Mouse (Mus musculus): ENCODE data around the gene Rnf224.

The Rnf224 gene

GRCm38 (mm10) chr2:25255284-25255779 lies 18.7 kb upstream of the Rnf224 start, which contains the start of gene Tmem203:
TSS of gene Tmem203 (plus strand) at chr2:25255439.
- DNase-seq (ENCODE audit: low spot score in 2 of 2): peak; percentile 78 to 86

GRCm38 (mm10) chr2:25252331-25252730 lies 15.7 kb upstream of the Rnf224 start:
- no peak for DNase-seq (ENCODE audit: low spot score in 2 of 2)

GRCm38 (mm10) chr2:25246183-25247072 lies 9.8 kb upstream of the Rnf224 start, which contains the start of gene AL732309.1:
TSS of gene AL732309.1 (minus strand) at chr2:25246863.
- DNase-seq (ENCODE audit: low spot score in 2 of 2): no peak

GRCm38 (mm10) chr2:25244144-25244543 lies 7.6 kb upstream of the Rnf224 start:
- DNase-seq (ENCODE audit: low spot score in 2 of 2): no peak

- DNase-seq (ENCODE audit: low spot score in 2 of 2): no peak
Observed at GRCm38 (mm10) chr2:25243342-25243741, 6.8 kb upstream of the Rnf224 start.

GRCm38 (mm10) chr2:25242101-25242506 lies 5.5 kb upstream of the Rnf224 start, which contains the start of the genes Rnf208 and Cysrt1:
TSS of gene Rnf208 (plus strand) at chr2:25242255.
TSS of gene Cysrt1 (minus strand) at chr2:25242452.
- DNase-seq (ENCODE audit: low spot score in 2 of 2): no peak

GRCm38 (mm10) chr2:25241438-25241775 lies 4.8 kb upstream of the Rnf224 start:
- no peak for DNase-seq (ENCODE audit: low spot score in 2 of 2)

GRCm38 (mm10) chr2:25240723-25241437 lies 4.3 kb upstream of the Rnf224 start:
- DNase-seq (ENCODE audit: low spot score in 2 of 2): peak; percentile 61 to 69

GRCm38 (mm10) chr2:25240310-25240709 lies 3.7 kb upstream of the Rnf224 start:
- no peak for DNase-seq (ENCODE audit: low spot score in 2 of 2)

GRCm38 (mm10) chr2:25239766-25240165 lies 3.2 kb upstream of the Rnf224 start:
- no peak for DNase-seq (ENCODE audit: low spot score in 2 of 2)

- no peak for DNase-seq (ENCODE audit: low spot score in 2 of 2)
Observed at GRCm38 (mm10) chr2:25238106-25238505, 1.5 kb upstream of the Rnf224 start.

GRCm38 (mm10) chr2:25237522-25237921 lies 935 bp upstream of the Rnf224 start:
- no peak for DNase-seq (ENCODE audit: low spot score in 2 of 2)

GRCm38 (mm10) chr2:25234551-25235220 lies 1.9 kb downstream of the Rnf224 start:
- DNase-seq (ENCODE audit: low spot score in 2 of 2): no peak

GRCm38 (mm10) chr2:25234050-25234449 lies 2.5 kb downstream of the Rnf224 start, which contains the start of gene Slc34a3:
TSS of gene Slc34a3 (minus strand) at chr2:25234364.
- no peak for DNase-seq (ENCODE audit: low spot score in 2 of 2)

GRCm38 (mm10) chr2:25233421-25233820 lies 3.2 kb downstream of the Rnf224 start:
- DNase-seq (ENCODE audit: low spot score in 2 of 2): no peak

GRCm38 (mm10) chr2:25231038-25231437 lies 5.5 kb downstream of the Rnf224 start:
- no peak for DNase-seq (ENCODE audit: low spot score in 2 of 2)

- DNase-seq (ENCODE audit: low spot score in 2 of 2): no peak
Observed at GRCm38 (mm10) chr2:25230581-25230980, 6.0 kb downstream of the Rnf224 start.

GRCm38 (mm10) chr2:25229582-25229981 lies 7.0 kb downstream of the Rnf224 start:
- DNase-seq (ENCODE audit: low spot score in 2 of 2): no peak

GRCm38 (mm10) chr2:25228995-25229530 lies 7.5 kb downstream of the Rnf224 start:
- no peak for DNase-seq (ENCODE audit: low spot score in 2 of 2)

GRCm38 (mm10) chr2:25228431-25228889 lies 8.1 kb downstream of the Rnf224 start:
- peak; percentile 84 to 86 for DNase-seq (ENCODE audit: low spot score in 2 of 2)

GRCm38 (mm10) chr2:25227406-25227805 lies 9.2 kb downstream of the Rnf224 start:
- DNase-seq (ENCODE audit: low spot score in 2 of 2): no peak

Measured in urinary bladder, postnatal 4 days (tissue).